Mouse (Mus musculus) embryonic facial prominence, embryonic 14.5 days (tissue): ENCODE measurements around the gene Prom1. TPM values are rescaled to one million over a fixed set of nuclear protein-coding genes. Genes with fewer than 3 reads are reported as not detected.
A peak's percentile ranks its signal among the peaks of the same experiment; 100 is the strongest.

Source experiments
- ATAC-seq: fragments of 200-750 bp; cut with Nextera tagmentation; 2 replicates; pipeline ENCODE4 v1.8.0; 2017; ENCODE audit warnings: low read depth, moderate number of reproducible peaks, moderate TSS enrichment
- DNase-seq: peaks from one replicate; pipeline ENCODE4 v3.0.0-alpha.2; 2015; ENCODE audit warnings: low spot score
- H3K27ac ChIP-seq: fragments of 300-500 bp; sonication (generic); replicated peaks from 2 replicates; pipeline ENCODE4 v1.5.1; 2014; ENCODE audit warnings: low read depth, mild to moderate bottlenecking, low read length, moderate library complexity
- H3K27me3 ChIP-seq: fragments of 300-500 bp; sonication (generic); replicated peaks from 2 replicates; pipeline ENCODE4 v1.6.1; 2014; ENCODE audit warnings: low read length; ENCODE audit not compliant: control insufficient read depth, insufficient read depth
- H3K36me3 ChIP-seq: fragments of 300-500 bp; sonication (generic); 2 replicates; pipeline ENCODE4 v1.6.1; 2014; ENCODE audit warnings: low read length, mixed read lengths; ENCODE audit not compliant: control insufficient read depth, insufficient read depth
- H3K4me1 ChIP-seq: fragments of 300-500 bp; sonication (generic); 2 replicates; pipeline ENCODE4 v1.6.1; 2014; ENCODE audit warnings: antibody characterized with exemption, low read length; ENCODE audit not compliant: control insufficient read depth, insufficient read depth
- H3K4me2 ChIP-seq: fragments of 300-500 bp; sonication (generic); 2 replicates; pipeline ENCODE4 v1.6.1; 2014; ENCODE audit warnings: low read depth, mild to moderate bottlenecking, low read length, moderate library complexity, mixed read lengths
- H3K4me3 ChIP-seq: fragments of 300-500 bp; sonication (generic); 2 replicates; pipeline ENCODE4 v1.5.1; 2014; ENCODE audit warnings: low read depth, mild to moderate bottlenecking, low read length
- H3K9ac ChIP-seq: fragments of 300-500 bp; sonication (generic); 2 replicates; pipeline ENCODE4 v1.6.1; 2014; ENCODE audit warnings: low read depth, mild to moderate bottlenecking, low read length, moderate library complexity, mixed read lengths
- H3K9me3 ChIP-seq: fragments of 300-500 bp; sonication (generic); 2 replicates; pipeline ENCODE4 v1.6.1; 2016; ENCODE audit warnings: low read length; ENCODE audit not compliant: control insufficient read depth
- WGBS: fragments of 180-500 bp; shearing (Covaris S2); extraction: QIAGEN DNeasy Blood & Tissue Kit; methylation state at CpG from one replicate; pipeline ENCODE4 v1.1.7; 2014; 5-methylcytosine and 5-hydroxymethylcytosine counted together
- polyA plus RNA-seq: library from polyadenylated mRNA; unstranded; fragments of >200 nt; fragmentation: Nextera tagmentation; extraction: Ambion mirVana; gene quantifications from 2 replicates; pipeline ENCODE4 v1.2.1, GENCODE M21; 2014

Prom1 gene
- polyA plus RNA-seq, 1 experiment from 2014 or later: 27.2 TPM

- H3K27ac ChIP-seq: no peak overlapping the region
- H3K4me3 ChIP-seq: no peak overlapping the region
- ATAC-seq (peak; percentile 41; the same call in 1 of the 2 replicates), DNase-seq (peak; percentile 28)
- H3K4me2 ChIP-seq: no peak overlapping the region
- no peaks in the 10 kb centered on the region for H3K9me3 ChIP-seq
- H3K9ac ChIP-seq: no peak overlapping the region
- H3K4me1 ChIP-seq: no peaks in the 10 kb centered on the region
- H3K27me3 ChIP-seq: no peaks in the 10 kb centered on the region
- H3K36me3 ChIP-seq: no peaks in the 10 kb centered on the region
- WGBS: 70% methylated on average over 1 of the region's 1 CpGs
Measured at GRCm38 (mm10) chr5:43976821-43977561, 124.8 kb downstream of the Prom1 start.

- ATAC-seq (no peak), DNase-seq (no peak)
- 73% methylated on average over 6 of the region's 6 CpGs for WGBS
- Histone ChIP-seq H3K4me3 (no peak overlapping the region), H3K27ac (no peak overlapping the region), H3K9me3 (no peaks in the 10 kb centered on the region), H3K27me3 (no peaks in the 10 kb centered on the region), H3K9ac (no peak overlapping the region), H3K4me1 (no peaks in the 10 kb centered on the region), H3K36me3 (no peaks in the 10 kb centered on the region), H3K4me2 (no peak overlapping the region)
Measured at GRCm38 (mm10) chr5:43974166-43974565, 127.7 kb downstream of the Prom1 start.

GRCm38 (mm10) chr5:43971156-43971555, 130.7 kb downstream of the Prom1 start:
- Histone ChIP-seq H3K9me3 (no peaks in the 10 kb centered on the region), H3K27ac (no peak overlapping the region), H3K4me2 (no peak overlapping the region), H3K4me3 (no peak overlapping the region), H3K9ac (no peak overlapping the region), H3K27me3 (no peaks in the 10 kb centered on the region), H3K36me3 (no peaks in the 10 kb centered on the region), H3K4me1 (no peaks in the 10 kb centered on the region)
- 66% methylated on average over 2 of the region's 2 CpGs for whole genome bisulfite sequencing
- no peak for ATAC-seq
- DNase-seq: no peak

GRCm38 (mm10) chr5:43970532-43970931, 131.3 kb downstream of the Prom1 start:
- Histone ChIP-seq H3K36me3 (no peaks in the 10 kb centered on the region), H3K4me2 (no peak overlapping the region), H3K27me3 (no peaks in the 10 kb centered on the region), H3K9me3 (no peaks in the 10 kb centered on the region), H3K4me3 (no peak overlapping the region), H3K27ac (no peak overlapping the region), H3K4me1 (no peaks in the 10 kb centered on the region), H3K9ac (no peak overlapping the region)
- DNase-seq: no peak
- 71% methylated on average over 2 of the region's 2 CpGs for WGBS
- no peak for ATAC-seq

GRCm38 (mm10) chr5:43968634-43969033, 133.2 kb downstream of the Prom1 start:
- WGBS: 71% methylated on average over 2 of the region's 2 CpGs
- H3K36me3 ChIP-seq: no peaks in the 10 kb centered on the region
- H3K9me3 ChIP-seq: no peaks in the 10 kb centered on the region
- no peaks in the 10 kb centered on the region for H3K27me3 ChIP-seq
- H3K4me3 ChIP-seq: no peak overlapping the region
- H3K27ac ChIP-seq: no peak overlapping the region
- no peak overlapping the region for H3K4me2 ChIP-seq
- H3K9ac ChIP-seq: no peak overlapping the region
- no peaks in the 10 kb centered on the region for H3K4me1 ChIP-seq
- DNase-seq: no peak
- no peak for ATAC-seq

GRCm38 (mm10) chr5:43961056-43961455, 140.8 kb downstream of the Prom1 start:
- Histone ChIP-seq H3K4me2 (no peak overlapping the region), H3K36me3 (no peaks in the 10 kb centered on the region), H3K4me3 (no peak overlapping the region), H3K27me3 (no peaks in the 10 kb centered on the region), H3K27ac (no peak overlapping the region), H3K4me1 (no peaks in the 10 kb centered on the region), H3K9ac (no peak overlapping the region), H3K9me3 (no peaks in the 10 kb centered on the region)
- DNase-seq (no peak), ATAC-seq (no peak)
- WGBS: 80% methylated on average over 3 of the region's 3 CpGs

GRCm38 (mm10) chr5:43959884-43960440, 141.9 kb downstream of the Prom1 start:
- Histone ChIP-seq H3K4me3 (no peak overlapping the region), H3K4me2 (no peak overlapping the region), H3K27me3 (no peaks in the 10 kb centered on the region), H3K9me3 (no peaks in the 10 kb centered on the region), H3K27ac (no peak overlapping the region), H3K4me1 (no peaks in the 10 kb centered on the region), H3K9ac (no peak overlapping the region), H3K36me3 (no peaks in the 10 kb centered on the region)
- ATAC-seq (no peak), DNase-seq (no peak)
- WGBS: 84% methylated on average over 3 of the region's 3 CpGs

- Histone ChIP-seq H3K4me3 (no peak overlapping the region), H3K36me3 (no peaks in the 10 kb centered on the region), H3K4me1 (no peaks in the 10 kb centered on the region), H3K9ac (no peak overlapping the region), H3K4me2 (no peak overlapping the region), H3K27ac (no peak overlapping the region), H3K9me3 (no peaks in the 10 kb centered on the region), H3K27me3 (no peaks in the 10 kb centered on the region)
- ATAC-seq (no peak), DNase-seq (no peak)
- WGBS: 36% methylated on average over 1 of the region's 1 CpGs
Measured at GRCm38 (mm10) chr5:43953241-43953640, 148.6 kb downstream of the Prom1 start.
